Mouse (Mus musculus): ENCODE results near the gene Krt8.

GRCm38 (mm10) chr15:102044745-102045144 is 40.5 kb upstream of the Krt8 start:
- TF ChIP-seq CTCF (IDR thresholded peaks at IDR 0.05; ENCODE audit: extremely low read depth, insufficient read length, insufficient replicate concordance, low read depth, low read length) = no peak
- no peak for TF ChIP-seq POLR2A (IDR thresholded peaks at IDR 0.05; ENCODE audit: low read depth, low read length)

All from small intestine, adult 2 months (tissue).